Mouse (Mus musculus): ENCODE results near the gene Eif4b. TPM values are rescaled to one million over a fixed set of nuclear protein-coding genes. Genes with fewer than 3 reads are reported as not detected.

Gene Eif4b
- 85.5 and 99.6 TPM in 2 replicates for polyA plus RNA-seq (2016; fragmentation: Nextera tagmentation; extraction: Ambion mirVana)

- Histone ChIP-seq H3K36me3 (0 out of 2 replicates have a peak, but pooled peaks cover 2% of the 10 kb centered on the region), H3K27ac (peak within 1 kb of the TSS; percentile 100), H3K27me3 (ENCODE audit: insufficient read depth, poor library complexity, severe bottlenecking) (no peaks in the 10 kb centered on the region), H3K9me3 (no peaks in the 10 kb centered on the region), H3K4me1 (peaks cover 14% of the 10 kb centered on the region), H3K4me3 (peak within 1 kb of the TSS; percentile 99)
- DNase-seq (ENCODE audit: low spot score), result peak; percentile 99
- under 1% methylated on average over 58 of the region's 58 CpGs for WGBS
Measured at GRCm38 (mm10) chr15:102073559-102074069, at the start of gene Eif4b. Eif4b (plus strand) TSS chr15:102073773.

DNA sequence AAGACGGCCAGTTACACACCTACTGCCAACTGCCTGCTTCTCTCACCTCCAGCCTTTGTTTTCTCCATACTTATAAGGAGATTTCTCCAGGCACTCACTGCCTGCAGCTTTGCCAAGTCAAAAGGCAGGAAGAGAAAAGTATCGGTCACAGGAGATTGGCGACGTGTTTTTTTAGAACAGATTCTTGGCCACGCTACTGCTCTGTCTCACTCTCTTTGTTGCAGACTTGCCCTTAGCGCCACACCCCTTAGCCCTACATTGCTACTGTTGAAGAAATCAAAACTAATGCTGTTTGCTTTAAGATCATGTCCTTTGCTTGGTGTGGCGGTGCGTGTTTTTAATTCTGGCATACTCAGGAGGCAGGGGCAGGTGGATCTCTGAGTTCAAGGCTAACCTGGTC lies 49.7 kb upstream of the Eif4b start:
- peak overlapping the region; percentile 90; the same call in 1 of the 2 replicates for H3K27ac ChIP-seq
- H3K9me3 ChIP-seq, result no peaks in the 10 kb centered on the region
- peaks cover 25% of the 10 kb centered on the region for H3K27me3 ChIP-seq (ENCODE audit: insufficient read depth, poor library complexity, severe bottlenecking)
- no peak for DNase-seq (ENCODE audit: low spot score)
- no peak overlapping the region for H3K4me3 ChIP-seq
- peaks cover 44% of the 10 kb centered on the region for H3K4me1 ChIP-seq
- 49% methylated on average over 8 of the region's 8 CpGs for WGBS
- H3K36me3 ChIP-seq, result no peaks in the 10 kb centered on the region

- H3K36me3 ChIP-seq, result peaks cover 7% of the 10 kb centered on the region; the same call in 1 of the 2 replicates
- peaks cover 35% of the 10 kb centered on the region for H3K27me3 ChIP-seq (ENCODE audit: insufficient read depth, poor library complexity, severe bottlenecking)
- peak overlapping the region; percentile 90 for H3K27ac ChIP-seq
- WGBS, result 4% methylated on average over 22 of the region's 22 CpGs
- DNase-seq (ENCODE audit: low spot score), result peak; percentile 87
- peak overlapping the region; percentile 52 for H3K4me3 ChIP-seq
- peaks cover 44% of the 10 kb centered on the region for H3K4me1 ChIP-seq
- H3K9me3 ChIP-seq, result no peaks in the 10 kb centered on the region
Measured at GRCm38 (mm10) chr15:102025136-102025872, 48.3 kb upstream of the Eif4b start.

GRCm38 (mm10) chr15:102026430-102026829 lies 47.1 kb upstream of the Eif4b start:
- no peak for DNase-seq (ENCODE audit: low spot score)
- peak overlapping the region; percentile 10; the same call in 1 of the 2 replicates for H3K4me3 ChIP-seq
- H3K27me3 ChIP-seq (ENCODE audit: insufficient read depth, poor library complexity, severe bottlenecking), result peaks cover 35% of the 10 kb centered on the region
- H3K36me3 ChIP-seq, result peaks cover 19% of the 10 kb centered on the region
- 3% methylated on average over 12 of the region's 12 CpGs for WGBS
- peaks cover 44% of the 10 kb centered on the region for H3K4me1 ChIP-seq
- peak overlapping the region; percentile 90 for H3K27ac ChIP-seq
- no peaks in the 10 kb centered on the region for H3K9me3 ChIP-seq

- under 1% methylated on average over 28 of the region's 28 CpGs for WGBS
- Histone ChIP-seq H3K27me3 (ENCODE audit: insufficient read depth, poor library complexity, severe bottlenecking) (peaks cover 35% of the 10 kb centered on the region), H3K9me3 (no peaks in the 10 kb centered on the region), H3K36me3 (peaks cover 29% of the 10 kb centered on the region), H3K4me1 (peaks cover 44% of the 10 kb centered on the region), H3K27ac (peak within 1 kb of the TSS; percentile 90), H3K4me3 (peak within 1 kb of the TSS; percentile 67)
- no peak for DNase-seq (ENCODE audit: low spot score)
Measured at GRCm38 (mm10) chr15:102028040-102028439, 45.5 kb upstream of the Eif4b start, which contains the start of gene Krt18. Krt18 (plus strand) TSS chr15:102028180.

- Histone ChIP-seq H3K4me1 (peaks cover 15% of the 10 kb centered on the region), H3K4me3 (no peak overlapping the region), H3K36me3 (peaks cover 29% of the 10 kb centered on the region), H3K9me3 (no peaks in the 10 kb centered on the region), H3K27me3 (ENCODE audit: insufficient read depth, poor library complexity, severe bottlenecking) (0 out of 2 replicates have a peak, but pooled peaks cover 8% of the 10 kb centered on the region), H3K27ac (peak overlapping the region; percentile 62; the same call in 1 of the 2 replicates)
- WGBS, result 51% methylated on average over 16 of the region's 16 CpGs
- no peak for DNase-seq (ENCODE audit: low spot score)
Measured at GRCm38 (mm10) chr15:102034121-102035053, 39.2 kb upstream of the Eif4b start.

DNA sequence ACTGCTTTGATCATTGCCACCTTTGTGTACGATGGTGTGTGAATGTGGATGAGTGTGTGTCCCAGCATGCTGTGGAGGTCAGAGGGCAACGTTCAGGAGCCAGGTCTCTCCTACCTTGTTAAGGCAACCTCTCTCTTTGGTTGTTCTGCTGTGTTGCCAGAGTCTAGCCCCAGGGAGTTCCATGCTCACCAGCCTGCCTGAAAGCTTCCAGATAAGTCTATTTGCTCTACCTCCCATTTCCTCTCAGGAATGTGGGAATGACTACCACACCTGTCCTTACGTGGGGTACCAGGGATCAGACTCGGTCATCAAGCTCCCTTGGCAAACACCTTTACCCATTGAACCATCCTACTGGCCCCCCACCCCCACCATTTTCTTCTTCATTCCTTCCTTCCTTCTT lies 33.3 kb upstream of the Eif4b start:
- Histone ChIP-seq H3K27ac (no peak overlapping the region), H3K4me1 (0 out of 2 replicates have a peak, but pooled peaks cover 2% of the 10 kb centered on the region), H3K9me3 (no peaks in the 10 kb centered on the region), H3K4me3 (no peak overlapping the region), H3K36me3 (no peaks in the 10 kb centered on the region), H3K27me3 (ENCODE audit: insufficient read depth, poor library complexity, severe bottlenecking) (no peaks in the 10 kb centered on the region)
- DNase-seq (ENCODE audit: low spot score), result no peak
- 77% methylated on average over 4 of the region's 4 CpGs for WGBS

DNA sequence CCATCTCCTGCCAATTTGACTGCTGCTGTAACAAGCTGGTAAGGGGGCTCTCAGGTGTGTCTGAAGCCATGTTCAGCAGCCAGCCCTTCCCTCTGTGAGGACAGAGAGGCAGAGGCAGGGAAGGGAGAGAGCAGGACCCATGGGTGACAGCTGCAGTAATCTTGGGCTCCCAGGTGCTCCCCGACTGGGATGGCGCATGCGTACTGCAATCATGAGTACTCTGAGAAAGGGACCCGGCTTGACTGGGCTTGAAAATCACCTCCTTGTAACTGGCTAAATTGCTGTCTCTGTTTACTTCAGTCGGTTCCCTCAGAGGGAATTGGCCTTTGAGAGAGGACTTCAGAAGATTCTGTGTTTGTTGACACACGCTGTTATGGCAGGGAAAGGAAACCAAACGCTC lies 31.6 kb upstream of the Eif4b start:
- 66% methylated on average over 7 of the region's 7 CpGs for WGBS
- Histone ChIP-seq H3K36me3 (no peaks in the 10 kb centered on the region), H3K4me3 (no peak overlapping the region), H3K27me3 (ENCODE audit: insufficient read depth, poor library complexity, severe bottlenecking) (no peaks in the 10 kb centered on the region), H3K4me1 (no peaks in the 10 kb centered on the region), H3K27ac (no peak overlapping the region), H3K9me3 (no peaks in the 10 kb centered on the region)
- DNase-seq (ENCODE audit: low spot score), result no peak

DNA sequence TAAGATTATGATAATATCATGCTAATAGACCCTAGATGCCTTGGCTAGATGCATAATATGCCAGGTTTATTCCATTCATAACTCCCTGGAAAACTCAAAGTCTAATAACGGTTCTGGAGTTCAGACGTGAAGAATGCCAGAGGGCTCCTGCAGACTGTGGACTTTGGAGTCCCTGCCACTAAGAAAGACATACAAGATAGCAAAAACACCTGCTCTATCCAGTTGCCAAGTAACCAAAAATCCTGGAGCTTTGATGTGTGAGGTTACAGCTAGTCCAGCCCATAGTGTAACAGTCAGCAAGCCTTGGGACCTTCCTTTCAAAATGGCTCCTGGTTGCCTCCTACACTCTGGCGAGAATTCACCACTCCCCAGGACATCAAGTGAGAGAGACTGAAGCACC lies 28.8 kb upstream of the Eif4b start:
- no peak overlapping the region for H3K27ac ChIP-seq
- 83% methylated on average over 3 of the region's 3 CpGs for WGBS
- no peak overlapping the region for H3K4me3 ChIP-seq
- H3K9me3 ChIP-seq, result no peaks in the 10 kb centered on the region
- H3K4me1 ChIP-seq, result no peaks in the 10 kb centered on the region
- DNase-seq (ENCODE audit: low spot score), result no peak
- no peaks in the 10 kb centered on the region for H3K36me3 ChIP-seq
- no peaks in the 10 kb centered on the region for H3K27me3 ChIP-seq (ENCODE audit: insufficient read depth, poor library complexity, severe bottlenecking)

GRCm38 (mm10) chr15:102045691-102046090 lies 27.9 kb upstream of the Eif4b start:
- Histone ChIP-seq H3K4me1 (no peaks in the 10 kb centered on the region), H3K4me3 (no peak overlapping the region), H3K9me3 (no peaks in the 10 kb centered on the region), H3K36me3 (no peaks in the 10 kb centered on the region), H3K27me3 (ENCODE audit: insufficient read depth, poor library complexity, severe bottlenecking) (no peaks in the 10 kb centered on the region), H3K27ac (no peak overlapping the region)
- DNase-seq (ENCODE audit: low spot score), result no peak
- WGBS, result 66% methylated on average over 10 of the region's 10 CpGs

DNA sequence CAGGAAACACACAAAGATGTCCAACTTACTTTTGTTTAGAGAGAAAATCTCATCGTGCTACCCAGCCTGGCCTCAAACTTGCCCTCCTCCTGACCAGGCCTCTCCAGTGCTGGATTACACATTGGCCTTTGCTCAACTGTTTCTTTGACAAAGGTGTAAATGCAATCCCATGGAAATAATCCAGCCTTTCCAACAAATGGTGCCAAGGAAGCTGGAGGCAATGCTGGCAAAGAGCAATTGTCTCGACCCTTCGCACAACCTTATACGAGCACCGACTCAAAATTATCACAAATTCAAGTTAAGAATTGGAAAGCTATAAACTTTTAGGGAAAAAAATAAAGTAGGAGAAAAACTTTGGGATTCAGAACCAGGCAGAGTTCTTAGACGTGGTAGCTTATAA lies 25.6 kb upstream of the Eif4b start:
- Histone ChIP-seq H3K27me3 (ENCODE audit: insufficient read depth, poor library complexity, severe bottlenecking) (no peaks in the 10 kb centered on the region), H3K4me3 (no peak overlapping the region), H3K36me3 (no peaks in the 10 kb centered on the region), H3K27ac (no peak overlapping the region), H3K4me1 (peaks cover 5% of the 10 kb centered on the region; the same call in 1 of the 2 replicates), H3K9me3 (no peaks in the 10 kb centered on the region)
- DNase-seq (ENCODE audit: low spot score), result no peak
- WGBS, result 77% methylated on average over 6 of the region's 6 CpGs

GRCm38 (mm10) chr15:102049871-102050270 lies 23.7 kb upstream of the Eif4b start:
- H3K4me1 ChIP-seq, result peaks cover 5% of the 10 kb centered on the region; the same call in 1 of the 2 replicates
- H3K4me3 ChIP-seq, result no peak overlapping the region
- H3K27me3 ChIP-seq (ENCODE audit: insufficient read depth, poor library complexity, severe bottlenecking), result no peaks in the 10 kb centered on the region
- H3K27ac ChIP-seq, result no peak overlapping the region
- H3K9me3 ChIP-seq, result no peaks in the 10 kb centered on the region
- DNase-seq (ENCODE audit: low spot score), result no peak
- no peaks in the 10 kb centered on the region for H3K36me3 ChIP-seq
